Mouse (Mus musculus) stomach, embryonic 16.5 days (tissue): Measurements from ENCODE around the gene Cdh26. TPM values are rescaled to one million over a fixed set of nuclear protein-coding genes. Genes with fewer than 3 reads are reported as not detected.
A peak's percentile ranks its signal among the peaks of the same experiment; 100 is the strongest.

Experiments used
- ATAC-seq: fragments of 200-750 bp; cut with Nextera tagmentation; 2 replicates; pipeline ENCODE4 v1.8.0; 2017; ENCODE audit warnings: moderate number of reproducible peaks, moderate TSS enrichment; ENCODE audit not compliant: insufficient read depth, low FRiP score
- H3K27ac ChIP-seq: fragments of 300-500 bp; sonication (generic); 2 replicates; pipeline ENCODE4 v1.5.1; 2014; ENCODE audit warnings: low read length
- H3K27me3 ChIP-seq: fragments of 300-500 bp; sonication (generic); 2 replicates; pipeline ENCODE4 v1.6.1; 2014; ENCODE audit warnings: low read length, control low read depth, mixed read lengths; ENCODE audit not compliant: control insufficient read depth, insufficient read depth
- H3K36me3 ChIP-seq: fragments of 300-500 bp; sonication (generic); 2 replicates; pipeline ENCODE4 v1.6.1; 2014; ENCODE audit warnings: low read length; ENCODE audit not compliant: control insufficient read depth, insufficient read depth
- H3K4me1 ChIP-seq: fragments of 300-500 bp; sonication (generic); 2 replicates; pipeline ENCODE4 v1.6.1; 2014; ENCODE audit warnings: low read length, control low read depth, mixed read lengths; ENCODE audit not compliant: control insufficient read depth, insufficient read depth
- H3K4me2 ChIP-seq: fragments of 300-500 bp; sonication (generic); 2 replicates; pipeline ENCODE4 v1.6.1; 2014; ENCODE audit warnings: low read depth, low read length, mixed read lengths
- H3K4me3 ChIP-seq: fragments of 300-500 bp; sonication (generic); replicated peaks from 2 replicates; pipeline ENCODE4 v1.5.1; 2014; ENCODE audit warnings: mild to moderate bottlenecking, low read length
- H3K9ac ChIP-seq: fragments of 300-500 bp; sonication (generic); 2 replicates; pipeline ENCODE4 v1.6.1; 2014; ENCODE audit warnings: low read length
- H3K9me3 ChIP-seq: fragments of 300-500 bp; sonication (generic); replicated peaks from 2 replicates; pipeline ENCODE4 v1.6.1; 2016; ENCODE audit warnings: low read length, control low read depth; ENCODE audit not compliant: control insufficient read depth
- WGBS: fragments of 180-500 bp; shearing (Covaris S2); extraction: QIAGEN DNeasy Blood & Tissue Kit; methylation state at CpG from one replicate; pipeline ENCODE4 v1.1.7; 2014; 5-methylcytosine and 5-hydroxymethylcytosine counted together
- polyA plus RNA-seq: library from polyadenylated mRNA; unstranded; fragments of >200 nt; fragmentation: Nextera tagmentation; extraction: Ambion mirVana; gene quantifications from 2 replicates; pipeline ENCODE4 v1.2.1, GENCODE M21; 2015

The Cdh26 gene
- polyA plus RNA-seq, 1 experiment from 2014 or later, result 0.80 TPM

DNA sequence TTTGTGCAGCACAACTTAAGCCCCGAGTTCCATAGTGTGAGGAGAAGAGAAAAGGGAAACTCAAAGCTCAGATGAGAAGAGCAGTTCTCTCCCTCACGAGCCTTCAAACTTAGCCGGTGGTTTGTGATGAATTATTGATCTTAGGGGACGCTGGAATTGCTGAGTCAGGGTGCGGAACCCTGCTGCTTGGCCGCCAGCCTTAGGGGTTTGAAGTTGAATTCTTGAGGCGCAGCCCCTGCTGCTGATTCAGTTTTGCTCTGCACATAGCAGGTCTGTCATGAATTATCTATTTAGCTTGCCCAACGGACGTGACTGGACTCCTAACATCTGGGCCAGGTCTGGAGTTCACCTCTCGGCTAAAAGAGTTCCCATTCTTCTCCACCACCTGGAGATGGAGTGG lies 53.1 kb downstream of the Cdh26 start:
- no peak overlapping the region for H3K4me2 ChIP-seq
- no peak overlapping the region for H3K9ac ChIP-seq
- no peaks in the 10 kb centered on the region for H3K27me3 ChIP-seq
- no peak for ATAC-seq
- H3K27ac ChIP-seq, result no peak overlapping the region
- no peak overlapping the region for H3K4me3 ChIP-seq
- no peaks in the 10 kb centered on the region for H3K9me3 ChIP-seq
- H3K4me1 ChIP-seq, result no peaks in the 10 kb centered on the region
- 34% methylated on average over 10 of the region's 10 CpGs for WGBS
- no peaks in the 10 kb centered on the region for H3K36me3 ChIP-seq

DNA sequence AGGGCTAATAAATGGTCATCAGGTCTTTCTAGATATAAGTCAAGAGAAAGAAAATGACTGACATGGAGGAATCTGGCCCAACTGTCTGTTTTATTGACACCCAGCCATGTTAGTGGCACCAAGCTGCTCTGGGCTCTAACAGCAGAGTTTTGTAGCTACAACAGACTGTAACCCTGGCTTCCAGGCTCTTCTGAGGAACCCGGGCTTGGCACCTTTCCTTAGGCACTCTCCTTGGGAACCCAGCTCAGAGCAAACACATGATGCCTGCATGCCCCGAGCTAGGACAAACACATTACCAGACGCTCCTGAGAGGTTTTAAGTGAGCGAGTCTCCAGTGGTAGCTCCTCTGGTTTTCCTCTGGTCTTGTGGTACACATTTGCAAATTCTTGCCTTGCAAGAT lies 57.9 kb downstream of the Cdh26 start:
- no peaks in the 10 kb centered on the region for H3K36me3 ChIP-seq
- no peaks in the 10 kb centered on the region for H3K4me1 ChIP-seq
- no peaks in the 10 kb centered on the region for H3K27me3 ChIP-seq
- H3K27ac ChIP-seq, result no peak overlapping the region
- H3K9ac ChIP-seq, result no peak overlapping the region
- no peak overlapping the region for H3K4me2 ChIP-seq
- 63% methylated on average over 4 of the region's 4 CpGs for WGBS
- H3K9me3 ChIP-seq, result no peaks in the 10 kb centered on the region
- ATAC-seq, result no peak
- no peak overlapping the region for H3K4me3 ChIP-seq

GRCm38 (mm10) chr2:178490245-178490920 lies 60.1 kb downstream of the Cdh26 start:
- no peak for ATAC-seq
- Histone ChIP-seq H3K4me3 (no peak overlapping the region), H3K9me3 (no peaks in the 10 kb centered on the region), H3K4me2 (no peak overlapping the region), H3K4me1 (no peaks in the 10 kb centered on the region), H3K27ac (no peak overlapping the region), H3K9ac (no peak overlapping the region), H3K36me3 (no peaks in the 10 kb centered on the region), H3K27me3 (no peaks in the 10 kb centered on the region)
- WGBS, result 65% methylated on average over 9 of the region's 9 CpGs

- Histone ChIP-seq H3K4me3 (no peak overlapping the region), H3K9ac (no peak overlapping the region), H3K36me3 (no peaks in the 10 kb centered on the region), H3K4me2 (no peak overlapping the region), H3K9me3 (no peaks in the 10 kb centered on the region), H3K27me3 (no peaks in the 10 kb centered on the region), H3K4me1 (peaks cover 6% of the 10 kb centered on the region), H3K27ac (no peak overlapping the region)
- WGBS, result 59% methylated on average over 11 of the region's 11 CpGs
- no peak for ATAC-seq
Observed at GRCm38 (mm10) chr2:178494066-178494465, 63.7 kb downstream of the Cdh26 start.

DNA sequence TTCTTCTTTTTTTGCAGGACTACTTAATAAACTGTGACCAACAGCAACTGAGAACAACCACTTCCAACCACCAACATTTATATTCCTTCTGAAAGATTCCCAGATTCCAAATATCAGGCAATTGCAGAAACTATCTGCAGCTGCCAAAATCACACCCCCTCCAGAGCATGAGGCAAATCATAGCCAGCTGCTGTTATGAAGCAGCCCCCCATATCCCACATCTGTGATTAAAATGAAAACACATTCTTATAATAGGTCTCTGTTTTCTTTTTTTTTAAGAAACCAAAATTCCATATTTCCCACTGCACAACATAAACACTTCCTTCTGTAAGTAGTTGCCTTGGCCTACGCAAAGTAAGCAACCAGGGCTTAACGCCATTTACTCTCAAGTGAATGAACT lies 65.5 kb downstream of the Cdh26 start:
- Histone ChIP-seq H3K4me2 (no peak overlapping the region), H3K27ac (no peak overlapping the region), H3K36me3 (no peaks in the 10 kb centered on the region), H3K9me3 (no peaks in the 10 kb centered on the region; the same call in 1 of the 2 replicates), H3K9ac (no peak overlapping the region), H3K27me3 (no peaks in the 10 kb centered on the region), H3K4me3 (no peak overlapping the region), H3K4me1 (peaks cover 6% of the 10 kb centered on the region)
- no peak for ATAC-seq
- 83% methylated on average over 2 of the region's 2 CpGs for WGBS

- H3K4me2 ChIP-seq, result no peak overlapping the region
- no peak for ATAC-seq
- H3K4me1 ChIP-seq, result peaks cover 6% of the 10 kb centered on the region
- H3K9ac ChIP-seq, result no peak overlapping the region
- H3K36me3 ChIP-seq, result no peaks in the 10 kb centered on the region
- no peaks in the 10 kb centered on the region; the same call in 1 of the 2 replicates for H3K9me3 ChIP-seq
- no peaks in the 10 kb centered on the region for H3K27me3 ChIP-seq
- WGBS, result 43% methylated on average over 1 of the region's 1 CpGs
- no peak overlapping the region for H3K4me3 ChIP-seq
- H3K27ac ChIP-seq, result no peak overlapping the region
Observed at GRCm38 (mm10) chr2:178497900-178498299, 67.6 kb downstream of the Cdh26 start.

DNA sequence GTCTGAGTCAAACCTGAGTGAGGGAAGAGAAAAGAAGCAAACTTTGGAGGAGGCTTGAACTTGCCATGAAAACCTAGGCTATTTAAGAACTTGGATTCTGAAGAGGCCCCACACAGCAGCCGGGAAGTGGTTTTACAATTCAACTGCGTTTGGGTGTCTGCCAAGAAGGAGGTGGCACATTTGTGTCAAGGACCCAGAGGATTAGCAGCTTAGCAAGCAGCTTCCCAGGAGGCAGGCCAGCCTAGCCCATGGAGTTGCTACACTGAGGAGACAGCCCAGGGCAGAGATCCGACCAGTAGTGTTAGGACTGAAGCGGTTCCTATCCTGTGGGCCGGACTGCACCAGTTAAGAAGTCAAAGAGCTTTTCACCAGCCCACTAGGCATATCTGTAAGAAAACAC lies 68.1 kb downstream of the Cdh26 start:
- Histone ChIP-seq H3K4me1 (peaks cover 6% of the 10 kb centered on the region), H3K27me3 (no peaks in the 10 kb centered on the region), H3K4me3 (no peak overlapping the region), H3K36me3 (no peaks in the 10 kb centered on the region), H3K9ac (no peak overlapping the region), H3K9me3 (no peaks in the 10 kb centered on the region; the same call in 1 of the 2 replicates), H3K4me2 (no peak overlapping the region), H3K27ac (no peak overlapping the region)
- ATAC-seq, result peak; percentile 48; the same call in 1 of the 2 replicates
- 53% methylated on average over 5 of the region's 5 CpGs for WGBS

GRCm38 (mm10) chr2:178502469-178502868 lies 72.1 kb downstream of the Cdh26 start:
- Histone ChIP-seq H3K27me3 (no peaks in the 10 kb centered on the region), H3K4me1 (peaks cover 6% of the 10 kb centered on the region), H3K36me3 (no peaks in the 10 kb centered on the region), H3K9me3 (no peaks in the 10 kb centered on the region; the same call in 1 of the 2 replicates), H3K27ac (no peak overlapping the region), H3K4me2 (no peak overlapping the region), H3K9ac (no peak overlapping the region), H3K4me3 (no peak overlapping the region)
- ATAC-seq, result 0 out of 2 replicates have a peak, but pooled peaks have one; percentile 28
- 60% methylated on average over 10 of the region's 10 CpGs for WGBS

GRCm38 (mm10) chr2:178506056-178506455 lies 75.7 kb downstream of the Cdh26 start:
- H3K4me2 ChIP-seq, result no peak overlapping the region
- no peak overlapping the region for H3K4me3 ChIP-seq
- H3K9ac ChIP-seq, result no peak overlapping the region
- no peak; the same call in 1 of the 2 replicates for ATAC-seq
- no peaks in the 10 kb centered on the region for H3K27me3 ChIP-seq
- H3K9me3 ChIP-seq, result no peaks in the 10 kb centered on the region
- H3K4me1 ChIP-seq, result no peaks in the 10 kb centered on the region
- WGBS, result 54% methylated on average over 12 of the region's 12 CpGs
- H3K27ac ChIP-seq, result no peak overlapping the region
- H3K36me3 ChIP-seq, result no peaks in the 10 kb centered on the region
